Mouse (Mus musculus): ENCODE results near the gene B830017H08Rik. TPM values are rescaled to one million over a fixed set of nuclear protein-coding genes. Genes with fewer than 3 reads are reported as not detected.

Gene B830017H08Rik
- polyA plus RNA-seq, 1 experiment from 2014 or later: not detected

GRCm38 (mm10) chr16:17879571-17879970 is 46.6 kb downstream of the B830017H08Rik start:
- 85% methylated on average over 4 of the region's 4 CpGs for WGBS
- Histone ChIP-seq H3K9me3 (replicated peaks; ENCODE audit: control insufficient read depth, low read length) (no peaks in the 10 kb centered on the region), H3K27me3 (ENCODE audit: control insufficient read depth, insufficient read depth, low read length) (no peaks in the 10 kb centered on the region), H3K9ac (ENCODE audit: low read length) (no peak overlapping the region), H3K27ac (ENCODE audit: low read length) (no peak overlapping the region), H3K4me2 (ENCODE audit: low read depth, low read length) (no peak overlapping the region), H3K4me3 (replicated peaks; ENCODE audit: low read length) (no peak overlapping the region), H3K36me3 (ENCODE audit: control insufficient read depth, insufficient read depth, low read length) (0 out of 2 replicates have a peak, but pooled peaks cover 3% of the 10 kb centered on the region), H3K4me1 (ENCODE audit: control insufficient read depth, insufficient read depth, low read length) (peaks cover 22% of the 10 kb centered on the region)
- ATAC-seq (ENCODE audit: insufficient read depth, low FRiP score): no peak

- Histone ChIP-seq H3K9me3 (replicated peaks; ENCODE audit: control insufficient read depth, low read length) (no peaks in the 10 kb centered on the region), H3K27ac (ENCODE audit: low read length) (peak overlapping the region; percentile 21; the same call in 1 of the 2 replicates), H3K4me1 (ENCODE audit: control insufficient read depth, insufficient read depth, low read length) (peaks cover 18% of the 10 kb centered on the region; the same call in 1 of the 2 replicates), H3K4me2 (ENCODE audit: low read depth, low read length) (no peak overlapping the region), H3K36me3 (ENCODE audit: control insufficient read depth, insufficient read depth, low read length) (0 out of 2 replicates have a peak, but pooled peaks cover 3% of the 10 kb centered on the region), H3K27me3 (ENCODE audit: control insufficient read depth, insufficient read depth, low read length) (no peaks in the 10 kb centered on the region), H3K9ac (ENCODE audit: low read length) (no peak overlapping the region), H3K4me3 (replicated peaks; ENCODE audit: low read length) (no peak overlapping the region)
- ATAC-seq (ENCODE audit: insufficient read depth, low FRiP score): no peak
Observed at GRCm38 (mm10) chr16:17882196-17882595, 49.3 kb downstream of the B830017H08Rik start.

GRCm38 (mm10) chr16:17884116-17884515 is 51.2 kb downstream of the B830017H08Rik start:
- Histone ChIP-seq H3K4me2 (ENCODE audit: low read depth, low read length) (no peak overlapping the region), H3K27ac (ENCODE audit: low read length) (no peak overlapping the region), H3K27me3 (ENCODE audit: control insufficient read depth, insufficient read depth, low read length) (no peaks in the 10 kb centered on the region), H3K36me3 (ENCODE audit: control insufficient read depth, insufficient read depth, low read length) (no peaks in the 10 kb centered on the region), H3K9me3 (replicated peaks; ENCODE audit: control insufficient read depth, low read length) (no peaks in the 10 kb centered on the region), H3K4me1 (ENCODE audit: control insufficient read depth, insufficient read depth, low read length) (peaks cover 18% of the 10 kb centered on the region; the same call in 1 of the 2 replicates), H3K9ac (ENCODE audit: low read length) (no peak overlapping the region), H3K4me3 (replicated peaks; ENCODE audit: low read length) (no peak overlapping the region)
- ATAC-seq (ENCODE audit: insufficient read depth, low FRiP score): no peak
- 66% methylated on average over 6 of the region's 6 CpGs for WGBS

Other genes with a start within 250 kb of the B830017H08Rik start
- 25.9 and 26.6 TPM in 2 replicates for gene Slc7a4, start 249.9 kb upstream of the B830017H08Rik start, polyA plus RNA-seq (2015; fragmentation: Nextera tagmentation; extraction: Ambion mirVana)
- gene Smpd4, start 213.8 kb upstream of the B830017H08Rik start, polyA plus RNA-seq (2015; fragmentation: Nextera tagmentation; extraction: Ambion mirVana): 24.7 and 25.3 TPM in 2 replicates
- gene Ccdc74a, start 186.7 kb upstream of the B830017H08Rik start, polyA plus RNA-seq (2015; fragmentation: Nextera tagmentation; extraction: Ambion mirVana): 4.7 and 4.9 TPM in 2 replicates
- gene Med15, start 100.2 kb upstream of the B830017H08Rik start, polyA plus RNA-seq (2015; fragmentation: Nextera tagmentation; extraction: Ambion mirVana): 39.2 and 42.5 TPM in 2 replicates
- gene Klhl22, start 73.5 kb upstream of the B830017H08Rik start, polyA plus RNA-seq (2015; fragmentation: Nextera tagmentation; extraction: Ambion mirVana): 56.7 and 57.7 TPM in 2 replicates
- gene Scarf2, start 35.8 kb upstream of the B830017H08Rik start, polyA plus RNA-seq (2015; fragmentation: Nextera tagmentation; extraction: Ambion mirVana): 4.8 and 7.3 TPM in 2 replicates
- gene Car15, start 5.2 kb downstream of the B830017H08Rik start, polyA plus RNA-seq (2015; fragmentation: Nextera tagmentation; extraction: Ambion mirVana): 2.4 and 3.7 TPM in 2 replicates
- gene Gm20518, start 58.5 kb downstream of the B830017H08Rik start, polyA plus RNA-seq (2015; fragmentation: Nextera tagmentation; extraction: Ambion mirVana): 0.32 and 0.46 TPM in 2 replicates
- gene Tssk1, start 61.1 kb downstream of the B830017H08Rik start, polyA plus RNA-seq (2015; fragmentation: Nextera tagmentation; extraction: Ambion mirVana): 0.04 TPM in 1 of 2 replicates, not detected in the other
- 80.6 and 88.8 TPM in 2 replicates for gene Dgcr2, start 65.4 kb downstream of the B830017H08Rik start, polyA plus RNA-seq (2015; fragmentation: Nextera tagmentation; extraction: Ambion mirVana)
- not detected in 2 replicates for gene Tssk2, start 65.5 kb downstream of the B830017H08Rik start, polyA plus RNA-seq (2015; fragmentation: Nextera tagmentation; extraction: Ambion mirVana)
- 31.3 and 33.7 TPM in 2 replicates for gene Ess2, start 78.2 kb downstream of the B830017H08Rik start, polyA plus RNA-seq (2015; fragmentation: Nextera tagmentation; extraction: Ambion mirVana)
- not detected in 2 replicates for gene Gsc2, start 81.9 kb downstream of the B830017H08Rik start, polyA plus RNA-seq (2015; fragmentation: Nextera tagmentation; extraction: Ambion mirVana)
- 117 and 125 TPM in 2 replicates for gene Slc25a1, start 95.1 kb downstream of the B830017H08Rik start, polyA plus RNA-seq (2015; fragmentation: Nextera tagmentation; extraction: Ambion mirVana)
- gene Vpreb2, start 147.3 kb downstream of the B830017H08Rik start, polyA plus RNA-seq (2015; fragmentation: Nextera tagmentation; extraction: Ambion mirVana): not detected in 2 replicates
- 67.7 and 69.2 TPM in 2 replicates for gene Dgcr6, start 219.7 kb downstream of the B830017H08Rik start, polyA plus RNA-seq (2015; fragmentation: Nextera tagmentation; extraction: Ambion mirVana)